Mouse (Mus musculus): ENCODE results near the gene Olfr1079.
"Not testable (repeated sequence)": the region's sequence is repeated elsewhere in the genome, so short reads cannot be mapped to it uniquely, and the experiment has no call there.

Olfr1079 gene

DNA sequence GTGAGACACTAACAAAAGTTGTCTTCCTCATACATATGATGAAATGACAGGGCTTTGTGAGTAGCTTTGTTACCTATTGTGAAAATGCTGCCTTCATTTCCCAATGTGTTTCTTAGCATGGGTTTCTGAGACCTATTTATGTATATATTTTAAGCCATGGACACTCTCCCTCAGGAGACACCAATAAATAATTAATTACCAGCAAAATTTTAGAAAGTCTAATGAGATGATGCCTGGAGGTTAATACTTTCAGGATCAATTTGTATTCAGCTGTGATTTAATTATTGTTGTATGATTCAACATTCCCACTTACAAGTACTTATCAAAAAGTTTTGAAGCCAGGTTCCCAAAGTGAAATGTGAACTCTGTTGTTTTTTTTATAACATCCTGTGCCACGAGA is at the start of gene Olfr1079:
Olfr1079 (minus strand) TSS at position 101 of the 400 bp plus-strand sequence.
- DNase-seq = no peak

- not testable (repeated sequence) for DNase-seq
These were observed 15.9 kb upstream of the Olfr1079 start, which contains the start of gene Olfr1080 for GRCm38 (mm10) chr2:86558135-86558534. Gene Olfr1080 (minus strand): TSS chr2:86558235.

GRCm38 (mm10) chr2:86530991-86531390 is 11.3 kb downstream of the Olfr1079 start:
- DNase-seq = no peak

DNA sequence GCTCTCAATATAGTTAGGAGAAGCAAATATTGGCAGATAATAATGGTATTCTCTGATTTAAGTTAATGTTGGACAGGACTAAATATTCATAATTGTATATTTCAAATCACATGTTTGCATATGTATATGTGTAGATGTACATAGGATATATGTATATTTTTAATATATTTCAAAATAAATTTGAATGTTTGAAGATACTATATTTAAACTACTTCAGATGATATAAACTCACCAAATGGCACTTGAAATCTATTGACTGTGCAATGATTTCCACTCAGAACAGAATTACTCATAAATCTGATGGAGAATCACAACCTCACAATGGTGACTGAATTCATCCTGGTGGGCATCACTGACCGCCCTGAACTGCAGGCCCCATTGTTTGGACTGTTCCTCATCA is 34.1 kb downstream of the Olfr1079 start, which contains the start of gene Olfr1076:
Olfr1076 (plus strand) TSS at position 301 of the 400 bp plus-strand sequence.
- no peak for DNase-seq

- DNase-seq = no peak
These were observed 55.0 kb downstream of the Olfr1079 start, which contains the start of gene Olfr228 for GRCm38 (mm10) chr2:86487286-86487685. Gene Olfr228 (minus strand): TSS chr2:86487386.

Data from kidney, postnatal 36 days (tissue).